Mouse (Mus musculus) limb, embryonic 13.5 days (tissue): ENCODE measurements at regions not wholly inside any gene's neighbourhood (a gene's known extent, or its start where the extent isn't known, plus 50 kb on each side); places are given as distances from the start of the nearest gene placed in this dataset.

Experiments
- ATAC-seq: fragments of 200-750 bp; cut with Nextera tagmentation; 2 replicates; pipeline ENCODE4 v1.8.0; 2017; ENCODE audit warnings: low read depth, moderate number of reproducible peaks, moderate TSS enrichment; ENCODE audit not compliant: low FRiP score
- H3K27ac ChIP-seq: fragments of 300-500 bp; sonication (generic); 2 replicates; pipeline ENCODE4 v1.5.1; 2015; ENCODE audit warnings: inconsistent platforms, mild to moderate bottlenecking, moderate library complexity
- H3K27me3 ChIP-seq: fragments of 300-500 bp; sonication (generic); 2 replicates; pipeline ENCODE4 v1.6.1; 2015; ENCODE audit warnings: mild to moderate bottlenecking, inconsistent platforms
- H3K36me3 ChIP-seq: fragments of 300-500 bp; sonication (generic); 2 replicates; pipeline ENCODE4 v1.6.1; 2015; ENCODE audit warnings: inconsistent platforms, mild to moderate bottlenecking, moderate library complexity
- H3K4me1 ChIP-seq: fragments of 300-500 bp; sonication (generic); 2 replicates; pipeline ENCODE4 v1.6.1; 2015; ENCODE audit warnings: inconsistent platforms
- H3K4me2 ChIP-seq: fragments of 300-500 bp; sonication (generic); replicated peaks from 2 replicates; pipeline ENCODE4 v1.6.1; 2015; ENCODE audit warnings: inconsistent platforms, mild to moderate bottlenecking, moderate library complexity
- H3K4me3 ChIP-seq: fragments of 300-500 bp; sonication (generic); 2 replicates; pipeline ENCODE4 v1.5.1; 2015; ENCODE audit warnings: moderate library complexity, mild to moderate bottlenecking, inconsistent platforms
- H3K9ac ChIP-seq: fragments of 300-500 bp; sonication (generic); 2 replicates; pipeline ENCODE4 v1.6.1; 2015; ENCODE audit warnings: mild to moderate bottlenecking, inconsistent platforms
- H3K9me3 ChIP-seq: fragments of 300-500 bp; sonication (generic); 2 replicates; pipeline ENCODE4 v1.6.1; 2016; ENCODE audit warnings: inconsistent platforms
- WGBS: fragments of 180-500 bp; shearing (Covaris S2); methylation state at CpG from one replicate; pipeline ENCODE4 v1.1.7; 2015; 5-methylcytosine and 5-hydroxymethylcytosine counted together

DNA sequence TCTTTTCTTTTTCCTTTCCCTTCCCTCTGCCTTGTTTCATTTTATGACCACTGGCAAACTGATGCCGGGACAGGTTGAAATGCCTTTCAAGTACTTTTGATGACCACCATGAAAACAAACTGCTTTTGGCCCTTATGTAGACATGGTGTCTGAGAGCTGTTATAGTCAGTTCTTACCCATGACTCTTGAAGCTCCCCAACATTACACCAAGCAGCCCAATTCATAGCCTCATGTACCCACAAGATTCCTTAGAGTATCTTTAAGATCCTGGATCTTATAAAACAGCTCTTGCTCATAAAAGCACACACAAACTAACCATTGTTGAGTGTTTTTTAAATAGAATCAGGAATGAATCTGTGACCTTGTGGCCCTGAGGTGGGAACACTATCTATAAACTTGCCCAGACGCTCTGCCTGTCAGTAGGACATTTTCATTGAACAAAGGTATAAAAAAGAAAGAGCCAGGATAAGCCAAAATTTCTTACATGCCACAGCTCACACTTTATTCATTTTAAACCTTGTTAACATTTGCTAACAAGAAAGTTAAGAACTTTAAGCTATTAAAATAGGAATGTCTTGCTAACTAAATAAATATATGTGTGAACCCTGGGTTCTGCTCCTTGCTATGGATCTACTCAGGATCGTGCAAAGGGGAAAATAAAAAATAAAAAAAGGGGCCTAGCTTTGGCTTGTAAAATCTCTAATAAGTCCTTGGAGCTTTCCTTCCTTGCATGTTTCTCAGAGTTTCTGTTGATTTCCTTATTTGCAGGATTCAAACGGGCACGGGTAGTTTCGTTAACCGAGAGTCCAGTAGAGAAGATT, 375.9 kb upstream of the Btbd3 start:
- no peak overlapping the region for H3K4me3 ChIP-seq
- ATAC-seq: peak; percentile 90
- H3K27ac ChIP-seq: peak overlapping the region; percentile 29; the same call in 1 of the 2 replicates
- 26% methylated on average over 7 of the region's 7 CpGs for WGBS
- H3K4me1 ChIP-seq: peaks cover 17% of the 10 kb centered on the region
- H3K4me2 ChIP-seq: peak overlapping the region; percentile 38
- no peak overlapping the region for H3K9ac ChIP-seq
- H3K9me3 ChIP-seq: no peaks in the 10 kb centered on the region
- no peaks in the 10 kb centered on the region for H3K36me3 ChIP-seq
- no peaks in the 10 kb centered on the region for H3K27me3 ChIP-seq

GRCm38 (mm10) chr2:137869676-137870075, 386.7 kb upstream of the Btbd3 start:
- no peak overlapping the region for H3K27ac ChIP-seq
- no peaks in the 10 kb centered on the region for H3K36me3 ChIP-seq
- H3K27me3 ChIP-seq: no peaks in the 10 kb centered on the region; the same call in 1 of the 2 replicates
- H3K4me1 ChIP-seq: no peaks in the 10 kb centered on the region
- 87% methylated on average over 4 of the region's 4 CpGs for WGBS
- no peak for ATAC-seq
- no peak overlapping the region for H3K4me3 ChIP-seq
- H3K4me2 ChIP-seq: no peak overlapping the region
- no peaks in the 10 kb centered on the region for H3K9me3 ChIP-seq
- H3K9ac ChIP-seq: no peak overlapping the region

GRCm38 (mm10) chr2:137854494-137854893, 401.9 kb upstream of the Btbd3 start:
- no peak for ATAC-seq
- H3K4me2 ChIP-seq: no peak overlapping the region
- H3K27ac ChIP-seq: no peak overlapping the region

GRCm38 (mm10) chr2:137853399-137854259, 402.7 kb upstream of the Btbd3 start:
- Histone ChIP-seq H3K27ac (no peak overlapping the region), H3K27me3 (peaks cover 4% of the 10 kb centered on the region; the same call in 1 of the 2 replicates), H3K9me3 (no peaks in the 10 kb centered on the region), H3K9ac (no peak overlapping the region), H3K4me3 (no peak overlapping the region), H3K36me3 (no peaks in the 10 kb centered on the region), H3K4me2 (peak overlapping the region; percentile 42), H3K4me1 (peaks cover 16% of the 10 kb centered on the region)
- WGBS: 10% methylated on average over 10 of the region's 10 CpGs
- peak; percentile 87; the same call in 1 of the 2 replicates for ATAC-seq

More at GRCm38 (mm10) chr2:137854494-137854893, 401.9 kb upstream of the Btbd3 start:
- H3K4me1 ChIP-seq: peaks cover 16% of the 10 kb centered on the region
- no peak overlapping the region for H3K9ac ChIP-seq
- WGBS: 64% methylated on average over 4 of the region's 4 CpGs
- peaks cover 4% of the 10 kb centered on the region; the same call in 1 of the 2 replicates for H3K27me3 ChIP-seq
- no peaks in the 10 kb centered on the region for H3K9me3 ChIP-seq
- H3K36me3 ChIP-seq: no peaks in the 10 kb centered on the region
- no peak overlapping the region for H3K4me3 ChIP-seq

DNA sequence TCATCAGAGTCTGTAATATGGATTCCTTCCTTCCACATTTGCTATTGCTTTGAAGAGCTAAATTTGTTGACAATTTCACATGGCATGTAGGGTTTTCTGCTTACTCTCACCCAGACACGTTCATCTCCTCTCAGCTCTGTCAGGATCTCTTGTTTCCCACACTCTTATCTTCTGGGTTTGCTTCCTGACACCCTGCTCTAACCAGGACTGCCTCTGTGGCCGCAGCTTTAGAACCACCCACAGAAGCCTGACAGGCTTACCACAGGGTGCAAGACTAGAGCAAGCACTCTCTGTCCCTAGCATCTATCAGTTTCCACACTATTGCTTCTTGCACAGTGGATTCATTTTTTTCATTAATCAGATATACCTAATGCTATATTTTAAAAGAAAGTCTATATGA, 408.5 kb upstream of the Btbd3 start:
- Histone ChIP-seq H3K27ac (no peak overlapping the region), H3K9me3 (no peaks in the 10 kb centered on the region), H3K9ac (no peak overlapping the region), H3K4me3 (no peak overlapping the region), H3K36me3 (no peaks in the 10 kb centered on the region), H3K27me3 (peaks cover 4% of the 10 kb centered on the region; the same call in 1 of the 2 replicates), H3K4me2 (no peak overlapping the region), H3K4me1 (no peaks in the 10 kb centered on the region)
- WGBS: 38% methylated on average over 2 of the region's 2 CpGs
- no peak for ATAC-seq

GRCm38 (mm10) chr2:137827814-137828374, 428.5 kb upstream of the Btbd3 start:
- no peak overlapping the region for H3K27ac ChIP-seq
- H3K4me1 ChIP-seq: no peaks in the 10 kb centered on the region
- H3K27me3 ChIP-seq: no peaks in the 10 kb centered on the region
- no peak overlapping the region for H3K4me2 ChIP-seq
- no peak overlapping the region for H3K4me3 ChIP-seq
- no peaks in the 10 kb centered on the region for H3K36me3 ChIP-seq
- ATAC-seq: no peak
- WGBS: 76% methylated on average over 8 of the region's 8 CpGs
- H3K9ac ChIP-seq: no peak overlapping the region
- no peaks in the 10 kb centered on the region for H3K9me3 ChIP-seq

- no peaks in the 10 kb centered on the region for H3K27me3 ChIP-seq
- peaks cover 4% of the 10 kb centered on the region for H3K4me1 ChIP-seq
- no peak overlapping the region for H3K9ac ChIP-seq
- no peak; the same call in 1 of the 2 replicates for ATAC-seq
- H3K4me3 ChIP-seq: no peak overlapping the region
- no peak overlapping the region for H3K27ac ChIP-seq
- no peaks in the 10 kb centered on the region for H3K9me3 ChIP-seq
- 63% methylated on average over 5 of the region's 5 CpGs for WGBS
- no peaks in the 10 kb centered on the region for H3K36me3 ChIP-seq
- no peak overlapping the region for H3K4me2 ChIP-seq
Observed at GRCm38 (mm10) chr2:137821344-137821916, 434.9 kb upstream of the Btbd3 start.

DNA sequence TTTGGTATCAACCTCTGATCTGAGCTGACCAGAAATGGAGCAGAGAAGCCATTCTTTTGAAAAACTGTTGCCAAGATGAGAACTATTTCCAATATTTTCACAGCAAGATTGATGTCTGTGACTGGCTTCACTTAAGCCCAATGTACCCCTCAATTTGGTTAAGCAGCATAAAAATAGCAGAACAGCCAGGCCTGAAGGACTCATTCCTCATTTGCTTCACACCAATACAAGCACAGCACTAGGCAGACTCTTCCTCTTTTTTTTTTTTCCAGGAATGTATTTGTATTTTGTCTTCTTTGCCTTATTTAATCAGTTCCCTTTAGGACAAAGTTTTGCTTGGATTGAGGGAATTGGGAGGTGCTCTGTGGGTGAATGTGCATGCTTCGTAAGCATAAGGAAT, 441.4 kb upstream of the Btbd3 start:
- no peaks in the 10 kb centered on the region for H3K36me3 ChIP-seq
- H3K27ac ChIP-seq: no peak overlapping the region
- H3K27me3 ChIP-seq: no peaks in the 10 kb centered on the region
- H3K4me2 ChIP-seq: no peak overlapping the region
- H3K4me1 ChIP-seq: no peaks in the 10 kb centered on the region
- no peak overlapping the region for H3K9ac ChIP-seq
- 91% methylated on average over 1 of the region's 1 CpGs for WGBS
- no peak for ATAC-seq
- H3K9me3 ChIP-seq: no peaks in the 10 kb centered on the region
- no peak overlapping the region for H3K4me3 ChIP-seq

- Histone ChIP-seq H3K4me1 (no peaks in the 10 kb centered on the region), H3K36me3 (no peaks in the 10 kb centered on the region), H3K27me3 (no peaks in the 10 kb centered on the region), H3K27ac (no peak overlapping the region), H3K4me3 (no peak overlapping the region), H3K4me2 (no peak overlapping the region), H3K9me3 (no peaks in the 10 kb centered on the region), H3K9ac (no peak overlapping the region)
- 79% methylated on average over 13 of the region's 13 CpGs for WGBS
- ATAC-seq: no peak
Observed at GRCm38 (mm10) chr2:137808401-137809230, 447.7 kb upstream of the Btbd3 start.

DNA sequence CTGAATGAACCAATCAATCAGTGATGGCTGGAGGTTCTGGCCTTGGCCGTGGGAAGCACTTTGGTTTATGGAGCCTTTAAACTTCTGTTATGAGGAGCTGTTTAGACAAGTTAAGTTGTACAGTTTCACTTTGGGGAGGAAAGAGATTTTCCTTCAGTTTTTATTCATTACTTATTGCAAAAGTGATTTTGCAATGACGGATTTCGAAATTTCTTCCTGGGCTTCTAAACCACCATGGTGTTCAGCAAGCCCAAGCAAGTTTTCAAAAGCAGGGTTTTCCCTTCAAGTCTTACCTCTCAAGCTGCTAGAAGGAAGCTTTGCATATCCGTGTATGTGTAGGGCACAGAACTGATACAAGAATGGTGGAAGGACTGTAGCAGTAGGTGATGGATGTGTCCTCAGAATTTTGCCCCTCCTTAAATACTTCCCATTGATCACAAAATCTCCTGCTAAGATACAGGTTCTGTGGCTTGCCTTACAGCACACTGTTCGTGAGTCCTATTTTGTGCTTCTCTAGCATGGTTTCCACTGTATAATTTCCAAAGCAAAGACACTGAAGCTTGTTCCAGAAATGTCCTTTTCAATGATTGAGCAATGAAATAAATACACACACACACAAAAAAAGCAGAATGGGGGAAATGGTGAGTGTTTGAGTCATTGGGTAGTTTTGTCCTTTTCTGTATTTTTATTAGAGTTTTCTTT, 448.6 kb upstream of the Btbd3 start:
- no peak overlapping the region for H3K27ac ChIP-seq

DNA sequence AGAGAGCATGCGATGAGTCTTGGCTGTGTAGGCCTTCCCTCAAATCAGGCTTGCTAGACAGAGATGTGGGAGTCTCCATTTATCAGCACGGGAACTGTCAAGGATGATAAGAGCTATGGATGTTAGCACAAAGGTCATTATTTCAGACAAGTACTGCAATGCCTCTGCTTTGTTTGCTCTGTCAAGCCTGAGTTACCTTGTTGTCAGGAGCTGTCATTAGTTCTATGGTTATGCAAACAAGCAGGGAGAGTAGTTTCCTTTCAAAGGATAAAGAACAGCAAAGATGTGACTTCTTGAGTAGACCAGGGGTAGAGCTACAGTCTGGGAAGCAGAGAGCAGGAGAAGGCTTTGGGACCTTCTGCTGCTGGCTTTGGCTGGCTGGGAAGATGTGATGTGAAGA, 461.5 kb upstream of the Btbd3 start:
- 91% methylated on average over 2 of the region's 2 CpGs for WGBS
- H3K9me3 ChIP-seq: no peaks in the 10 kb centered on the region
- no peaks in the 10 kb centered on the region for H3K27me3 ChIP-seq
- H3K4me3 ChIP-seq: no peak overlapping the region
- H3K36me3 ChIP-seq: no peaks in the 10 kb centered on the region
- no peak overlapping the region for H3K27ac ChIP-seq
- no peak overlapping the region for H3K4me2 ChIP-seq
- ATAC-seq: no peak
- no peaks in the 10 kb centered on the region for H3K4me1 ChIP-seq
- H3K9ac ChIP-seq: no peak overlapping the region

More for the DNA sequence above, 448.6 kb upstream of the Btbd3 start:
- ATAC-seq: no peak
- no peaks in the 10 kb centered on the region for H3K27me3 ChIP-seq
- no peak overlapping the region for H3K9ac ChIP-seq
- no peak overlapping the region for H3K4me2 ChIP-seq
- no peaks in the 10 kb centered on the region for H3K9me3 ChIP-seq
- WGBS: 71% methylated on average over 5 of the region's 5 CpGs
- H3K36me3 ChIP-seq: no peaks in the 10 kb centered on the region
- no peak overlapping the region for H3K4me3 ChIP-seq
- H3K4me1 ChIP-seq: no peaks in the 10 kb centered on the region
